ENCODE assay signal across 20 mouse cellular contexts in the genomic region with DNA sequence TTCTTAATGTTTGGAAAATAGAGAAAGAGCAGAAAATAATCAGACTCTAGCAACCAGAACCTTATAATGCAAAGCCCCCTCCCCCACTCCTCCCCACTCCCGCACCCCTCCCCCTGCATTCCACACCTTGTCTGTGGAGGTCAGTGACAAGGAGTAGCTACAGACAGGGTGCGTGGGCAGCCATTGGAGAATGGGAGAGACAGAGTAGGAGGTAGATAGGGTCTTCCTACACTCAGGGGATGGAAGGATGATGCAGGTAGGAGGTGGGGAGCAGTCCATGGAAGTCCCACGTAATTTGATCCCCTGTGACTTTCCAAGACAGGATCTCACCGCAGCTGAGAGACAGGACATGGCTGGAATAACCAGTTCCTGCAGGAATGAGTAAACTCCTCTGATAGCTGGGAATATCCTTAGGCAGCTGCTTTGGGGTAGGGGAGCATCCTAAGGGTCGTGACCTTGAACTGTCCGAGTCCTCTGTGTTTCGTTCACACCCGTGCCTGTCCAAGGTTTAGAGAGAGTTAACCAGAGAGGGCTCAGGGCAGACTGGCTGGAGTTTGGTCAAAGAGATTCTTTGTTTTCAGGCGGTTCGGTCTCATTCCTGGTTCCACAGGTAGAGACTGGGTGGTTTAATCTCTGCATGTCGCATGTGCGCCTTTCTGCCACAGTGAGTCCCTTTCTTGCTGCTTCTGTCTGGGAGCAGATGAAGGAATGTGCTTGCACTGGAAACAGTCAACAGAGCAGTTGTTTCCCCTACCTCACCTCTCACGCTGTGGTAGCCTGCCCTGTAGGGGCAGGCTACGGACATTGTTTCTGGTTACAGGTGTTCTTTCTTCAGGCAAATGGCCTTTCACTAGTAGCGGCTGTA. TPM values are rescaled to one million over a fixed set of nuclear protein-coding genes. Genes with fewer than 3 reads are reported as not detected.
DNase-seq lines count a peak whose midpoint lies in the region; ATAC-seq and TF ChIP-seq lines count a peak whose summit lies in the region.
"Had no signal": no experiment of that assay in that cellular context is flagged by ENCODE, and none has a peak within 500 bp of the region (broad histone marks: within the 10 kb centered on the region; RNA-seq: fewer than 3 reads in every experiment).

No protein-coding gene starts in this region.

- 0 out of 2 replicates have a peak overlapping the region, but pooled peaks have one; percentile 18 for H3K4me2 ChIP-seq in lung, embryonic 14.5 days
- no peak overlapping the region for H3K4me2 ChIP-seq in intestine, embryonic 15.5 days (replicated peaks)
- H3K4me2 ChIP-seq in stomach, embryonic 16.5 days (ENCODE audit: low read depth, low read length) = no peak overlapping the region
- H3K4me2 ChIP-seq: forebrain, embryonic 15.5 days; hindbrain, embryonic 14.5 days; midbrain, embryonic 15.5 days had no signal

- no peak; the same call in 1 of the 2 replicates for TF ChIP-seq CTCF in lung, embryonic 14.5 days (IDR thresholded peaks at IDR 0.05; ENCODE audit: low read depth)
- no peak for TF ChIP-seq CTCF in cerebellum, adult 2 months (IDR thresholded peaks at IDR 0.05; ENCODE audit: borderline replicate concordance, insufficient read depth, low read depth, low read length)

- H3K27ac ChIP-seq in lung, embryonic 14.5 days (ENCODE audit: low read depth) = peak overlapping the region; percentile 65; the same call in 1 of the 2 replicates
- no peak overlapping the region for H3K27ac ChIP-seq in intestine, embryonic 15.5 days
- no peak overlapping the region for H3K27ac ChIP-seq in stomach, embryonic 16.5 days (ENCODE audit: low read length)
- no peak overlapping the region for H3K27ac ChIP-seq in cerebellum, adult 2 months (ENCODE audit: insufficient read depth, low read length)
- H3K27ac ChIP-seq: forebrain, embryonic 15.5 days; hindbrain, embryonic 14.5 days; macrophage; midbrain, embryonic 15.5 days had no signal

- 27% methylated on average over 15 of the region's 15 CpGs for WGBS in lung, embryonic 14.5 days
- 38% methylated on average over 15 of the region's 15 CpGs for WGBS in intestine, embryonic 15.5 days
- WGBS in stomach, embryonic 16.5 days = 34% methylated on average over 15 of the region's 15 CpGs
- 72% methylated on average over 15 of the region's 15 CpGs for WGBS in cerebellum, adult 2 months

- peak; percentile 31; the same call in 1 of the 2 replicates for ATAC-seq in lung, embryonic 14.5 days (ENCODE audit: insufficient read depth)
- ATAC-seq in intestine, embryonic 15.5 days = 0 out of 2 replicates have a peak, but pooled peaks have one; percentile 42
- peak; percentile 34; the same call in 1 of the 2 replicates for ATAC-seq in stomach, embryonic 16.5 days (ENCODE audit: insufficient read depth, low FRiP score)
- ATAC-seq: forebrain, embryonic 15.5 days; midbrain, embryonic 15.5 days had no signal

- H3K4me1 ChIP-seq in lung, embryonic 14.5 days (ENCODE audit: insufficient read depth) = no peaks in the 10 kb centered on the region
- H3K4me1 ChIP-seq in intestine, embryonic 15.5 days (replicated peaks) = 0 out of 2 replicates have a peak, but pooled peaks cover 3% of the 10 kb centered on the region
- H3K4me1 ChIP-seq in stomach, embryonic 16.5 days (ENCODE audit: control insufficient read depth, insufficient read depth, low read length) = no peaks in the 10 kb centered on the region; the same call in 1 of the 2 replicates
- no peaks in the 10 kb centered on the region for H3K4me1 ChIP-seq in cerebellum, adult 2 months (ENCODE audit: control insufficient read depth, insufficient read depth, low read length)
- H3K4me1 ChIP-seq: forebrain, embryonic 15.5 days; midbrain, embryonic 15.5 days had no signal

- no peak for TF ChIP-seq POLR2A in cerebellum, adult 2 months (IDR thresholded peaks at IDR 0.05; ENCODE audit: borderline replicate concordance, insufficient read depth, low read length)

- no peaks in the 10 kb centered on the region for H3K27me3 ChIP-seq in lung, embryonic 14.5 days (ENCODE audit: insufficient read depth, low read length)
- H3K27me3 ChIP-seq in intestine, embryonic 15.5 days (replicated peaks) = no peaks in the 10 kb centered on the region
- no peaks in the 10 kb centered on the region for H3K27me3 ChIP-seq in stomach, embryonic 16.5 days (ENCODE audit: control insufficient read depth, insufficient read depth, low read length)
- H3K27me3 ChIP-seq in cerebellum, adult 2 months (ENCODE audit: control insufficient read depth, insufficient read depth, low read length) = no peaks in the 10 kb centered on the region
- H3K27me3 ChIP-seq: forebrain, embryonic 15.5 days; midbrain, embryonic 15.5 days had no signal

- no peaks in the 10 kb centered on the region for H3K9me3 ChIP-seq in lung, embryonic 14.5 days (ENCODE audit: low read depth, low read length)
- H3K9me3 ChIP-seq in intestine, embryonic 15.5 days = no peaks in the 10 kb centered on the region
- H3K9me3 ChIP-seq in stomach, embryonic 16.5 days (replicated peaks; ENCODE audit: control insufficient read depth, low read length) = no peaks in the 10 kb centered on the region
- H3K9me3 ChIP-seq: forebrain, embryonic 15.5 days; midbrain, embryonic 15.5 days had no signal

- no peaks in the 10 kb centered on the region for H3K36me3 ChIP-seq in lung, embryonic 14.5 days (ENCODE audit: insufficient read depth)
- H3K36me3 ChIP-seq in intestine, embryonic 15.5 days = no peaks in the 10 kb centered on the region
- H3K36me3 ChIP-seq in stomach, embryonic 16.5 days (ENCODE audit: control insufficient read depth, insufficient read depth, low read length) = no peaks in the 10 kb centered on the region
- H3K36me3 ChIP-seq: forebrain, embryonic 15.5 days; midbrain, embryonic 15.5 days had no signal

- peak; percentile 77 for DNase-seq in heart, adult 11 months
- no peak for DNase-seq in heart, adult 9 months (ENCODE audit: low spot score in 2 of 2)
- peak; percentile 15 for DNase-seq in lung, embryonic 14.5 days
- no peak for DNase-seq in lung, postnatal 25 days (ENCODE audit: low spot score)
- DNase-seq in cerebellum, adult 2 months = no peak
- no peak for DNase-seq in left cerebral cortex, adult 18-20 months (ENCODE audit: low spot score in 2 of 2)
- DNase-seq: adrenal gland, postnatal 36 days; cerebellum, postnatal 36 days; kidney, postnatal 25 days; liver; thymus, postnatal 4 days had no signal

- H3K4me3 ChIP-seq in lung, embryonic 14.5 days (ENCODE audit: low read depth, low read length) = no peak overlapping the region
- no peak overlapping the region for H3K4me3 ChIP-seq in intestine, embryonic 15.5 days (replicated peaks)
- no peak overlapping the region for H3K4me3 ChIP-seq in stomach, embryonic 16.5 days (replicated peaks; ENCODE audit: low read length)
- H3K4me3 ChIP-seq in cerebellum, adult 2 months (replicated peaks; ENCODE audit: insufficient read depth, low read depth, low read length) = no peak overlapping the region
- H3K4me3 ChIP-seq: forebrain, embryonic 15.5 days; midbrain, embryonic 15.5 days had no signal

- no peak overlapping the region for H3K9ac ChIP-seq in lung, embryonic 14.5 days
- H3K9ac ChIP-seq in intestine, embryonic 15.5 days = no peak overlapping the region
- H3K9ac ChIP-seq in stomach, embryonic 16.5 days (ENCODE audit: low read length) = no peak overlapping the region
- H3K9ac ChIP-seq: forebrain, embryonic 15.5 days; hindbrain, embryonic 14.5 days; midbrain, embryonic 15.5 days had no signal

RNA-seq across cellular contexts. Expression of gene 1700024P04Rik, which starts 54.1 kb away (rescaled TPM):
- polyA plus RNA-seq in lung, embryonic 14.5 days (2014; fragmentation: Nextera tagmentation; extraction: Ambion mirVana) = not detected in 2 replicates
- not detected in 2 replicates for polyA plus RNA-seq in intestine, embryonic 15.5 days (2015; fragmentation: Nextera tagmentation; extraction: Ambion mirVana)
- not detected in 2 replicates for polyA plus RNA-seq in stomach, embryonic 16.5 days (2015; fragmentation: Nextera tagmentation; extraction: Ambion mirVana)
- polyA plus RNA-seq in cerebellum, adult 2 months (2012; rRNA removed) = not detected in 2 replicates
- total RNA-seq in left cerebral cortex, adult 18-20 months (2021) = not detected
- total RNA-seq: adrenal gland, postnatal 36 days; gastrocnemius, adult 8-10 months; MEL had no signal
- polyA plus RNA-seq: forebrain, embryonic 15.5 days; heart, embryonic 14.5 days; hindbrain, embryonic 14.5 days; macrophage; midbrain, embryonic 15.5 days had no signal

Comparison
In these comparisons a context has a peak if more than half of its experiments do, and no peak if none do; other contexts are left out.
1. DNase-seq: peak in heart, adult 11 months (single experiment) and lung, embryonic 14.5 days (single experiment); none in heart, adult 9 months (0 of 2), lung, postnatal 25 days (single experiment), cerebellum, adult 2 months (0 of 2) and left cerebral cortex, adult 18-20 months (0 of 2).
2. Peak in every context shown above with its lines, with median percentiles within 50 percentile points of each other: ATAC-seq.